Mouse (Mus musculus): Measurements from ENCODE around the gene 5330417C22Rik.

DNA sequence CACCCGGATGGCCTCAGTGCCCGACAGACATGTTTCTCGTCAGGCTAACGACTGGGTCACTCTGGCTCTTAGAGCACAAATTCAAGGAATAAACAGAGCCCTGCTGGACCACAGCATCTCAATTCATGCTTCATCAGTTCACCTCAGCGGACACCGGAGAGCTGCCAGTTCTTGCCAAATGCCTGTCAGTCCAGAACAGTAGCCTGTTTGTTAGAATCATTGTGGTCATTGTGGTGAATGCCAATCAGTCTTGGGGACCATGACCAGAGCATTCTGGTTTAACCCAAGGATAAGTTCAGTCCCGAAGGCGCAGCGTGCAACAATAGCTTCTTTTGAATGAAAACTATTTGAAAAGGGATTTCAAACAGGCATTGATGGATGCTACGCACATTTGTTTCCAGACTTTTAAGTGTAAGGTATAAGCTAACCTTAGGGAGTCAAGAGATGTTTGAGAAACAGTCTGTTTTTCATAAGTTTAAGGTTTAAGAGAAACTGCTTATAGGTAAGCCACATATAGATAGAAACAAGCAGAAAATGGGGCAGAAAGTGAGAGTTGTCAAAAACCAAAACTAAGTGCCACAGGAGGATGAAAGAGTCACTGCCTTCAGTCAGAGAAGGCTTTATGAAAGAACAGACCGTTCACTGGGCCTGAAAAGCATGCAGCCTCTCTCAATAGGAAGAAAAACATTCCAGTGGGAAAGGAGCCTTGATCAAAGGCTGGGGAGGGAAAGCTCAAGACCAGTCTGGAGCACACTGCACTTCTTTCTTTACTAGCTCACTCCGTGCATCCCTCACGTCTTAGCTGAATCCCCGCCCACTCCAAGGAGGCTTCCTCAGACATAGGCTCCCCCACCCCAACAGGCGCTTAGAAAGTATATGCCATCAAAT is 31.9 kb upstream of the 5330417C22Rik start:
- TF ChIP-seq CTCF (IDR thresholded peaks at IDR 0.05; ENCODE audit: control insufficient read depth, insufficient read depth, insufficient read length): no peak
- no peak for TF ChIP-seq MAX (IDR thresholded peaks at IDR 0.05)
- no peak for TF ChIP-seq CEBPB (IDR thresholded peaks at IDR 0.05; ENCODE audit: low read depth)
- no peak for TF ChIP-seq USF1 (IDR thresholded peaks at IDR 0.05; ENCODE audit: low read depth)
- TF ChIP-seq MYOD1 (IDR thresholded peaks at IDR 0.05; ENCODE audit: control insufficient read depth, insufficient read length, low read depth): no peak
